Mouse (Mus musculus) A20 (cell line): ENCODE measurements around the gene Palm2.

Source experiments
- DNase-seq: peaks from one replicate; pipeline ENCODE4 v3.0.0-alpha.2; 2011; ENCODE audit warnings: low read depth, low spot score

The Palm2 gene

DNA sequence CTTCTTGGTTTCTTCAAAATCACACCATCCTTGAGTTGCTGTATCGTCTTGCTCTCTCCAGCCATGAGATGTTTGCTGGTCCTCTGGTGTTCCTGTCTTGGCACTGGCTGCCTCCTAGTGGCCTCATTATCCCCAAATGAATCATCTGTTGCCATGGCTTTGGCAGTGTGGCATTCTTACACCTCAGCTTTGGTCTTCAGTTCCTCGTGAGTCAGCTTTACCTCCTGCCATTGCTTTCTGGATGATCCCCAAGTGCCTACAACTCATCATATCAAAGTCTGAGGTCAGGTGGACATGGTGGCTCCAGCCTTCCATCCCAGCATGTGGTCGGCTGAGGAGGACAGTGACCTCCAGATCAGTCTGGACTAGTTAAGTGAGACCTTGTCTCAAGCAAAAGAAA is 232.1 kb downstream of the Palm2 start:
- DNase-seq = no peak

DNA sequence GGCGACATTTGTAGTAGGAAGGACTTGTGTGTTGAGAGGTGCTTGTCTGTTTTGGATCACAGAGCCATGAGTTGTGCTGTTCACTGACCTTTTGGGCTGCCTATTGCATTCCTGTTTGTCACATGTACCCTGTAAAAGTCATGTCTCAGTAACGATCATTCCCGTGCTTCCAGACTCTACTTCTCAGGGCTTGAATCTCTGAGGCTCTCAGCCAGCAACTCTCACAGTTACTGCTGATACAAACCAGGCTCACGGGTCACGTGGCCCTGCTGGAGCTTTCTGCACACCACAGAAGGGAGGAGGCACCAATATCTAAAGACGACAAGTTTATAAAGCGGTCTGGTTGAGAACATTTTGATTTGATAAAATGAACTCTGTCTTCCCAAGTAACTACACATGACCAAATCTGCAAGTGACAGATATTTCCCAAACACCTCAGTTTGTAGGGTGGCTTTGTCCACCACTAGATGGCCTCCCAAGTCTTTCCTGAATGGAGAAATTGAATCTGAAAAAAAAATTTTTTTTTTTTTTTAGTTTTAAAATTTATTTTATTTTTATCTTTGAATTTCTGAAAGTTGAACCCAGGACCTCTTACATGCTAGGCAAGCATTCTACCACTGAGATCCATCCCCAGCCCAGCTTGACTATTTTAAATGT is 236.9 kb downstream of the Palm2 start:
- DNase-seq = peak; percentile 44

DNA sequence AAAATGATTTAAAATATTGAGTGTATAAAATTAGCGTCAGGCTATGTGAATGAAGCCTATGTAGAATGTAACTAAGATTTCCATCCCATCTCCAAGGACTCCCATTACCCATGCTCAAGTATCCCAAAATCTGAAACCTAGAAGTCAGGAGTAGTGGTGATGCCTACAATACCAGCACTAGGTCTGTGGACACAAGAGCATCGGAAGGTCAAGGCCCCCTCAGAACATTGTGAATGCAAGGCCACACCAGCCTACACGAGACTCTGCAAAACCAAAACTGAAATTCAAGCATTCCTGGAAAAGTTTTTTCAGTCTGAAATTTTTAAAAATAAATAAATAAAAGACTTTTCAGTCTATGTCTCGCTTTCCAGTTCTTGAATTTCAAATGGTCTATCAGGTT is 238.5 kb downstream of the Palm2 start:
- DNase-seq = no peak

DNA sequence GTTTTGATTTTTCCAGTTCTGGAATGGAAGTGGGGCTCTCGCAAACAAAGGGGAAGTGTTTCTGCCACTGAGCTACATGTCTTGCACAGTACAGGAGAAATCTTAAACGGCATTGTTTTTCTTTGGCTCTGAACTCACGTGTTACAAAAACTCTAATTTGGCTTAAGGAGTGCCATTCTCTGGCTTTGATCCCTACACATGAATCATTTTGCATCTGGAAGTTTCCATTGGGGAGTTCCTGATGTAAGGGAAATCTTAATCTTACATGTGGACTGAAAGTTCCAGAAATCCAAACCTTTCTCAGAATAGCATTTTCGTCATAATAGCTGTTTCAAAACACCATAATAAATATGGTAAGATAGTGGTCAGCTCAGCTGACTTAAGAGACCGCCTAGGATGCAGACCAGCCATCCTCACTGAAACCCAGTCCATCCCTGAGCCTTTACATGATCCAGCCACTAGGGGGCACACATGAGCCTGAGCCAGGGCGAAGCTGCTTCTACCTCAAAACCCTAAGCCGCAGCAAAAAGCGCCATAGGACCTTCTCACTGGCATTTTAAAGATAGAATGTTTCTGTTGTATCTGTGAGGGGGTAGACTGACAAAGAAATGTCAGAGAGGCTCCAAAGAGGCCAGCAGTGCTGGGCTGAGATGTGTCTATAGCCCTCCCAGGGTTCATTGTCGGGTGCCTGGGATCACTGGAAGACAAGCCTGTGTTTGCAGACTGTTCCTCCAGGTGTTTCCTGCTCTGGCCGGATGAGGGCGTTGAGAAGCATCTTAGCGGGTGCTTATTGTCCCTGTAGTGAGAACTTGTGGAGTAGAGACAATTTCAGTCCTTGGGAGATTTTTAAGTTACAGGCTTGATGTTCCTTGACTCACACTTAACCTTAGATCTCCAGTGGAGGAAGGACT is 239.2 kb downstream of the Palm2 start:
- peak; percentile 94 for DNase-seq

DNA sequence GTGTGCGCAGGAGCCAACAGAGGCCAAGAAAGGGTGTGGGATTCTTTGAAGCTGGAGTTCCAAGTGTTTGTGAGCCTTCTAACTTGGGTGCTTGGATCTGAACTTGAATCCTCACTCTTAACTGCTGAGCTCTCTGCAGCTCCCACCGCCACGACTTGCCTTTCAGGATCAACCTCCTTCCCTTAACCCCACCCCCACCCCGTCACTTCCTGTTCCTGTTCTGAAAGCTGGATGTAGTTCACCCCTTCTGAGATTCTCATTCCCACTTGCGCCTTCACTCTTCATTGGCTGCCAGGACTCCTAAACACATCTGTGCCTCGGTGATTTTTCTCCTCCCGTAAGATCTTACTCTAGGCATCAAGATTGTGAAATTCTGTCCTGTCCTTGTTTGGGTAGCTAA is 240.3 kb downstream of the Palm2 start:
- peak; percentile 55 for DNase-seq

DNA sequence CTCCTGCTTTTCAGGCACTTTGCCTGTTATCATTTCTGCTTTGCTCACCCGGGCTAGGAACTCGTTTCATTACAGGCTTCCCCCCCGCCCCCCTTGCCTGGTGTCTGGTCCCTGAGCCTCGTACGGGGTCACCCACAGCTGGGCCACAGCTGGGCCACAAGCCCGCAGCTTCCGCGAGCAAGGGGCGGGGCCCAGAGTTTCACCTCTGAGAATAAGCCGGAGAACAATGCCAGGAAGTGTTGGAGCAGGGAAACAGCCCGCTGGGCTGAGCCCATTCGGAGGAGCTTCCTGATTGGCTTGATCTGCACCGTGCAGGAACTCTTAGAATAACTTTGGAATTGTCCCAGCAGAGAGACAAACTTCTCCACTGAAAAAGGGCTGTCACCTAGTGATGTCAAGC is 241.3 kb downstream of the Palm2 start:
- DNase-seq = peak; percentile 87

DNA sequence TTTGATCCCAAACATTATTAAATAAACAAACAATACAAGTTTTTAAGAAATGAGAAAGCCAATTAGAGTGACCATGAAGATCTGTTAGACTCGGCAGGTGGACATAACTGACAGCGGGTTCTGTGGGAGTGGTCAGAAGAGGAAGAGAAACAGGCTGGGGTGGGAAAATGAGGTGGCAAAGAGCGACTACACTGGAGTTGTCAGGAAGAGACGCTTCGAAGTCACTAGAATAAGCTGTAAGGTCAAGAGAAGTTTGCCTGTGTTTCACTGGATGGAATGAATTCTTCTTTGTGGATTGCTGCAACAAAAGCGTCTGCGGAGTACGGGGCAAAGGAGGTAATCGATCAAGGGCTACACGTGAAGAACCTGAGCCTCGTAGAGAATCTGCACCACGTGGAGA is 243.9 kb downstream of the Palm2 start:
- DNase-seq = peak; percentile 73

DNA sequence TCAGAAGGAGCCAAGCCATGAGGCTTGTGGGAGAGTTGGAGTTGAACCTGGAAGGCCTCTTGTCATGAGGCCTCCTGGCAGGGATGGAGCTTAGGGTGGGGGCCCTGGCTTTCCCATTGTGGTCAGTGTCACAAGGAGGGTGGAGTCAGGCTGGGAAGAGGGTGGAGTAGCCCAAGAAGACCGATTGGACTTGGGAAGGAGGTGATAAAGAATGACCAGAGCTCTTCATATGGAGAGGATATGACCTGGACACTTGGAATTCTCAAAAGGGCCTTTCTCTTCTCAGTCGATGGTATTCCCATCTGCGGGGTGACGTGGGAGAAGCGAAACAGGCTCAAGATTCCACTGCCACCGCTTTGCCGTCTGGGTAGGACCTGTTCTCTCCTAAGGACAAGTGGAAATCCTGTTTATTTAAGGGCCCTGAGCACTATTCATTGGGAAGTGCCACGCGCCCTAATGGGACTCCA is 245.0 kb downstream of the Palm2 start:
- DNase-seq = peak; percentile 61

DNA sequence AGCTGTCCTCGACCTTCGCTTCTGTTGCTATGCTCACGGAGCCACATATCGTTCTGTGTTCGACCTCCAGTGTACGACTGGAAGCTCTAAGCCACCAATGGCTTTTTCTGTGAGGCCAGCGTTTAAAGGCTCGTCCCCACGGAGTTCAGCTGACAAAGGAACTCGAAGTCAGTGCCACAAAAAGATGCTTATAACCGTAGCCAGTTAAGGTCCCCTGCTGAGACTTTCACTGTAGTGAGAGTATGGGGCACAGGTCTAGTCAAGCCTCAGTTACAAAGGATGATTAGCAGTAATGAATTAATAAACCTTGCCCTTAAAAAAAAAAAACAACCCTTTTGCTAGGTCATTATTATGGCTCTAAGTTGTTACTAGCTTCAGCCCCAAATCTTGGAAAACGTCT is 246.1 kb downstream of the Palm2 start:
- DNase-seq = no peak

DNA sequence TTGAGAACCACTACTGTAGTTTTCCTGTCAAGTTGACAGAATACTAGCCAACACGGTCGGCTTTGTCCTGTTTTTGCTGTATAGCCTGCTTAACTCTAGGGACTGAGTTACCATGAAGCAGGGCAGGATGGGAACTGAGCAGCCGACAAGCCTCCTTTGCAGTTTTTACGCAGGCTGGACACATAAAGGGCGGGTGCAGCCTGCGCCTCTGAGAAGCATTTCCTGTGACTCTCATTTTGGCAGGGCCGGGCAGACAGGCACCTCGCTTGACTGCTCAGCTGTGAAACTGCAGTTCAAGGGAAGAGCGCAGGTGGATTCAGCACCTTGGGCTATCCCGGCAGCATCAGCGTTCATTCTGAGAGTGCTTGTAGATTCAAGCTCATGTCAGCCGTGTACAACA is 247.5 kb downstream of the Palm2 start:
- DNase-seq = peak; percentile 97

DNA sequence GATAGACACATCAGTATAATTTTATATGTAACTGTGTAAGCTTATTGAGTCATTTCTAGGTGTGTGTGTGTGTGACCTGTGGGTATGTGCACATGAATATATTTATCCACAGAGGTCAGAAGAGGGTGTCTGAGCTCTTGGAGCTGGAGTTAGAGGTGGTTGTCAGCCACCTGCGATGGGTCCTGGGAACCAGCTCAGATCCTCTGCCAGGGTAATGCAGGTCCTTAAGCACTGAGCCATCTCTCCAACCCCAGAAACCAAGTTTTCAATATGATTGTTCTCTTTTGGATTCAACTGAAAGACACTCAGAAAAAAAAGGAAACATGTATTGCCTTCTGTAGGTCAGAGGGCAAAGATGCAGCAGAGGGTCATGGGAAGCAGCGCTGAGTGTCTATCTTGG is 248.3 kb downstream of the Palm2 start:
- peak; percentile 64 for DNase-seq

DNA sequence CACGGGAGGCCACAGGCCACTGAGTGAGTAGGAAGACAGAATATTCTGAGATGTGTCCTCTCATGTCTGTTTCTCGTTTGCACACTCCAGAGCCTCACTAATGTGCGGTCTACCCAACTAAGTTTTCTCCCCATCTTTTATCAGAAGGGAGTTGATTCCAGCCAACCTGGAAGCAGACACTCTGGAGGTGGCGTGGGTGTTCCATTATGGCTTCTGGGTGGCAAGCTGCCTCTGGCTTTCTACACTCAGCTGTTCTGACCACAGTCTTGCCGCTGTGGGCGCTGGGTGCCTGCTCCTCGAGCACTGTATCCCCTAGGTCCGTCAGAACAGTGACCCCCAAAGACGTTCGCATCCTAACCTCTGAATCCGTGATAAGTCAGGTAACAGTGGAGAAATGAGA is 248.9 kb downstream of the Palm2 start:
- no peak for DNase-seq

DNA sequence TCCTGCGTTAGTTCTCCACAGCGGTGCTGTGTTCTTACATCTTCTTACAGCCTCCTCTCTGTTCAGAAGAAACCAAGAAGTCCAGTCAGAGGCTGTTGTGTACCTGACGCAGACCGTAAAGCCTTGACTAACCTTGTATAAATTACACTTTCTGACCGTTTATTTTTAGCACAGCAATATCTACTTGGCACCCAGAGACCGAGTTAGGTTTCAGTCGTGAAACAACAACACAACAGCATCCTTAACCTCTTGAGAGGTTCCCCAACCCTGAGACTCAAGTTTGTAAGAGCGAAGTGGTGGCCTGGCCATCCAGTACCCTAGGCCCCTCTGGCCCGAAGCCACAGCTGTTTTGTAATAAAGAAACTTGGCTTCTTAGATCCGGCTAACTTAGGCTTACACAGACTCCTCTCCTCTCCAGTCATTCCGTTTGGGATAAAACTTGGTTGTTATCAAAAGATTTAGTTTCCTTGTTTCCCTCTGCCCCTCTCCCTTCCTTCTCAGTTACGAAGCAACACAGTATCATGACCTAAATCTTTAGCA is 250.7 kb downstream of the Palm2 start:
- DNase-seq = peak; percentile 34

DNA sequence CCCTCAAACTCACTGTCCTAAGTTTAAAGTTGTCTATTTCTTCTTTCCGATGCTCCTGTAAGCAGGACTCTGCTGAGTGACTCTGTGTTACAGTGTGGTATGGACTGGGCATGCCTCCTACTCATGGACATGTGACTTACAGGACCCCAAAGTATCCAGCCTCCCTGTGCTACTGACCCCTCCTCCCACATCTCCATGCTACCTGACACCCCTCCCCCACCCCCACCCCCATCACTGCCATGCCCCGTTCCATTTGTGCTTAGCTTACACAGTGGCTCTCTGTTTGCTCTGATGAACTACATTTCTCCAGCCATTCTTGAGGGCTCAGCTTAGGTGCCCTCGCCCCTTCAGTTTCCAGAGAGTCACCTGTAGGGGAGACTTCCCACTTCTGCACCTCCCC is 252.7 kb downstream of the Palm2 start:
- DNase-seq = no peak

DNA sequence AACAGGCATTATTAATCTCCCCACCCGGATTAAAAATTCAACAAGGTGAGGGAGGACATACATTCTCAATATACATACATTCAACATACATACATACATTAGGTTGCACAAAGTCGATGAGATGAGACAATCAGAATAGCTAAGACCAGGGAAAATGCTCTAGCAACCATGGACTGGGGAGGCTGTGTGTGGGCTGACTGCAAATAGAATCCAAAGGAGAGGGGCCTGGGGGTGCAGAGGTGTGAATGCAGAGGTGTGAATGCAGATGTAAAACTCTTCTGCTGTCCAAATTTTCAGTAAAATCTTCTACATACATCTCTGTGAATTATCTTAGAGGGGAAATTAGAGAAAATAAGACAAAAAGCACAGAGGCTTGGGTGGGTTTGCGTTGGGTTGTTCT is 253.5 kb downstream of the Palm2 start:
- DNase-seq = no peak

DNA sequence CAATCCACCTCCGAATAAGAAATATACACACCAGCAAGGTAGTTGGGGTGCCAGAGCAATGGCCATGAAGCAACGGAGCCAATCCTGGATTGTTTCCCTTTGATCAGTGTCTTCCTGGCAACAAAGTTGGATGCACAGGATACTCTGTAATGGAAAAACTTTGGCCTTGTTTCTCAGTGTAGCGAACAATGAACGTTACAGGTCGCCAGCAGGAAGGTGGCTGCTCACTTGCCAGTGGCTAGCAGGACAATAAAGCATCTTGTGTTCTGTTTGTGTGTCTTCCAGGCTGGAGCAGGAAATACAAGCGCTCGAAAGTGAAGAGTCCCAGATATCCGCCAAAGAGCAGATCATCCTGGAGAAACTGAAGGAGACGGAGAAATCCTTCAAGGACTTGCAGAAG is 254.1 kb downstream of the Palm2 start:
- DNase-seq = no peak

DNA sequence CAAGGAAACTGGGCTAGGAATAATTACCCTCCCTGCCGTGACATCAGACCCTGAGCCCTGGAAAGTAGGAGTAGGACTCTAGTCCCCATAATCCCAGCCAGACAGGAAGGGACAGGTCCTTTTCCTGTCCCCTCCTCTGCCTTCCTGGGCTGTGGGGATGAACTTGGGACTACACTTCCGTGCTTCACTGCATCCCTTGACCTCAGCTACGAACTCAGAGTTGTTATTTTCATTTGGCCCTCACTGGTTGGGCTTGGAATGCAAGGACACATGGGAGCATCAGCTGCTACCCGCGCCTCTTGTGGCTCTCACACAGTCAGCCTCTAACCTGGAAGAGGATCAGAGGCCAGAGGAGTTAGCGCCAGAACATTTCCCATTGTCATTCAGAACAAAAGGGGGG is 256.0 kb downstream of the Palm2 start:
- DNase-seq = no peak

DNA sequence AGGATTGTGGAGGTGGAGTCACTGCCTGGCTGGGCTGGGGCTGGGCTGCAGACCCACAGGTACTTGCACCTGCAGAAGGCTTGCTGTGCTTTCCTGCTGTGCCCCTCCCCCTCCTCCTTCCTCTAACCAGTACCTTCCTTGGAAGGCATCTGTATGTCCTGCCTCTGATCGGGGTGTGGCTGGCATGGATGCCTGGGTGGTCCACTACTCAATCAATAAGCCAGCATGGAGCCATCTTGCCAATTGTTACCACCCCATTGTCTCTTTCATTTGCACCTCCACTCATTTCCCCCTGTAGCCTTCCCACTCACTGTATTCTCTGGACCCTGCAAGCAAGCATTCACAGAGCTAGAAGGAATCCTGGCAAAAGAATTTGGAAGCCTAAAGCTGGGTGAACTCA is 256.8 kb downstream of the Palm2 start:
- no peak for DNase-seq

DNA sequence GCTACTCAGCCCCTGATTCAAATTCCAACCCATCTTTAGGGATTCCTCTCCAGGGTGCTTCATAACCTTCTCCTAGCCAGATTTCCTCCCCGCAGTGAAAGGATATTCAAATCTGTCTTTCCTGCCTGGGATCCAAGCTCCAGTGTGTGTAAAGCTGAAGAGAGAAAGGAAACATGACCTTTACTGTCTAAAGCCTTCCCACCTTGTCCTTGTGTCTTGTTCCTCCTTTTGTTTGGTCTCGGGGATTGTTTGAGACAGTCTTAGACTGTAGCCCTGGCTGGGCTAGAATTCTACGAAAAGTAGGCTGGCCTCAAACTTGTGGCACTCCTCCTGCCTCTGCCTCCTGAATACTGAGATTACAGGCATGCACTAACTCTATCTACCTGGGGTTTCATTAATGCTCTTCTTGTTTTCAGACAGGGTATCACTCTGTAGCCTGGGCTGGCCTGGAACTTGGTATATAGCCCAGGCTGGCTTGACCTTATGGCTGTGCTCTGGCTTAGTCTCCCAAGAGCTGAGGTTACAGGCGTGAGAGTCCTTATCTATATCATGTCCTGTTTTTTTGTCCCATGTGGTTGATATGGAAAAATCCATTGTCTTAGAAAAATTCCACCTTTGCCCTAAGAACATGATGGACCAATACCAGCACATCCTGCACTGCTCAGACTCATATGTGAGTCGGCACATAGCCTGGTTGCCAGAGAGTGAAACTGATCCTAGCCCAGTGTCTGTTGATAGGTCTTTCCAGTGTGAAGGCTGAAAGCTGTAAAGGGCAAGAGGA is 260.5 kb downstream of the Palm2 start:
- no peak for DNase-seq

DNA sequence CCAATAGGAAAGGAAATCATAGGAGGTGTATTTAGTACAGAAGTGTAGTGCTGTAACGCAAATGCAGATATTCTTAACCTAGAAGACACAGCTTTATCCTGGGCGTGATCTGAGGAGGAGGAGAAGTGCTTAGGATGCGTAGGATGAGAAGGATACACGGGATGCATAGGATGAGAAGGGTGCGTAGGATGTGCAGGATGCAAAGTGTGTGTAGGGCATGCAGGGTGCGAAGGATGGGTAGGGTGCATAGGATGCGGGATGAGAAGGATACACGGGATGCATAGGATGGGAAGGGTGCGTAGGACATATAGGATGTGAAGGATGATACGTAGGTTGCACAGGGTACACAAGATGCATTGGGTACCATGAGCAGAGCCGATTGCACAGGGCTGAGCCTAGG is 262.9 kb downstream of the Palm2 start:
- no peak for DNase-seq

DNA sequence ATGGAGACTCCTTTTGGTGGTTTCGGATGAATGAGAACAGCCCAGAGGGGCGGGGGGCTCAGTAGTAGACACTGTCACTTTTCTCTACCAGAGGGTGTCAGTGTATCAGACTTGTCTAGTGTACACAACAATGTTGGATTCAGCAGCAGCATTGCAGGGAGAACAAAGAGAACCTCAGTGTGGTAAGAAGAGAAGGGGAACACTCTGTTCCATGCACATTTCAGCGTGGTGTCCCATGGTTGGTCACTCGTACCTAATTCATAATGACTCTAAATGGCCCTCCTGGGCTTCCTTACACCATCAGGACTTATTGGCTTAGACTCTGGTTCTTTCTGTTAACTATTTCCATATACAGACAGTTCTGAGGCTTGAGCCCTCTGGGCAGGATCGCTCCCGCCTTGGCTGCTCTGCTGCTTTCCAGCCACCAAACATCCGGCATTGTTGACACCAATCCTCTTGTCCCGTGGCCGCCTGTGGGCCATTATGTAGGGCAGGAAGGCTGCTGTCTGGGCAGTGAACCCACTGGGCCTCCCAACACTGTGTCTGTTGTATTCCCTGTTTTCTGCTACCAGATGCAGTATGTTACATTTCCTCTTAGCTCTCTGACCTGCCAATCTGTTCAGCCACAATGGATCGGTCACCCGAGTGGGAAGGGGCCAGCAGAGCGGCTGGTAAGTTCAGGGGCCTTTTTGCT is 264.0 kb downstream of the Palm2 start:
- DNase-seq = no peak
